Mouse (Mus musculus) CH12.LX (cell line): ENCODE measurements around the gene Msi2. TPM values are rescaled to one million over a fixed set of nuclear protein-coding genes. Genes with fewer than 3 reads are reported as not detected.

Experiments
- DNase-seq: peaks from one replicate; pipeline ENCODE4 v3.0.0-alpha.2; 2013; ENCODE audit errors: extremely low read depth
- H3K27ac ChIP-seq: 2 replicates; pipeline ENCODE4 v1.5.1; 2012; ENCODE audit warnings: low read depth, mild to moderate bottlenecking, control low read depth, moderate library complexity; ENCODE audit not compliant: insufficient read depth
- H3K27me3 ChIP-seq: replicated peaks from 2 replicates; pipeline ENCODE3; 2012; ENCODE audit warnings: inconsistent platforms
- H3K36me3 ChIP-seq, 2 experiments: replicated peaks in 1 of 2; 2 replicates each; pipeline versions ENCODE3 to v1.6.1; 2012; ENCODE audit warnings: inconsistent platforms in 1 of 2, low read length in 1 of 2, mild to moderate bottlenecking in 1 of 2, mixed read lengths in 1 of 2, moderate library complexity in 1 of 2; ENCODE audit not compliant: control insufficient read depth in 1 of 2, insufficient read depth in 1 of 2
- H3K4me1 ChIP-seq, 2 experiments: 2 replicates each; pipeline ENCODE4 v1.6.1; 2012; ENCODE audit warnings: inconsistent platforms in 1 of 2, moderate library complexity in 1 of 2; ENCODE audit not compliant: insufficient read depth in 2 of 2, control insufficient read depth in 1 of 2
- H3K4me2 ChIP-seq: 2 replicates; pipeline ENCODE4 v1.6.1; 2012; ENCODE audit warnings: low read depth, mild to moderate bottlenecking, control low read depth; ENCODE audit not compliant: poor library complexity, insufficient read depth, severe bottlenecking
- H3K4me3 ChIP-seq, 3 experiments: fragments of 150-350 bp in 1 of 3; sonication (generic) in 1 of 3; replicated peaks in 1 of 3; 2 replicates each; pipeline versions ENCODE3 to v1.5.1; 2011 to 2012; ENCODE audit warnings: low read depth in 2 of 3, low read length in 2 of 3, mild to moderate bottlenecking in 2 of 3, moderate library complexity in 2 of 3, control low read depth in 1 of 3, improper control_type of control experiment in 1 of 3, inconsistent platforms in 1 of 3, mixed read lengths in 1 of 3; ENCODE audit not compliant: poor library complexity in 1 of 3
- H3K79me2 ChIP-seq: replicated peaks from 2 replicates; pipeline ENCODE4 v1.6.1; 2012; ENCODE audit warnings: mild to moderate bottlenecking, moderate library complexity; ENCODE audit not compliant: control insufficient read depth, poor library complexity, insufficient read depth, severe bottlenecking; ENCODE audit errors: extremely low read depth
- H3K9ac ChIP-seq: 2 replicates; pipeline ENCODE4 v1.6.1; 2012; ENCODE audit warnings: low read depth, mild to moderate bottlenecking, control low read depth, moderate library complexity; ENCODE audit not compliant: insufficient read depth
- H3K9me3 ChIP-seq: replicated peaks from 2 replicates; pipeline ENCODE3; 2012; ENCODE audit warnings: low read length, inconsistent platforms, mixed read lengths
- BHLHE40 ChIP-seq: IDR thresholded peaks from 2 replicates; pipeline ENCODE4 v1.6.1; 2011; ENCODE audit warnings: mild to moderate bottlenecking, low read depth, low read length, improper control_type of control experiment
- CHD1 ChIP-seq: IDR thresholded peaks from 2 replicates; pipeline ENCODE4 v1.6.1; 2012; ENCODE audit warnings: low read depth, low read length, improper control_type of control experiment, inconsistent platforms
- CHD2 ChIP-seq: IDR thresholded peaks from 2 replicates; pipeline ENCODE4 v1.6.1; 2011; ENCODE audit warnings: low read length, improper control_type of control experiment
- CTCF ChIP-seq, 2 experiments: IDR thresholded peaks in 1 of 2; conservative IDR thresholded peaks in 1 of 2; 2 replicates each; pipeline ENCODE4 v1.5.1; 2011 to 2012; ENCODE audit warnings: low read depth in 2 of 2, low read length in 2 of 2, improper control_type of control experiment in 1 of 2, inconsistent platforms in 1 of 2, mild to moderate bottlenecking in 1 of 2, moderate library complexity in 1 of 2
- ELF1 ChIP-seq: IDR thresholded peaks from 2 replicates; pipeline ENCODE4 v1.6.1; 2014; ENCODE audit warnings: low read depth, mild to moderate bottlenecking, inconsistent platforms, low read length, improper control_type of control experiment
- ETS1 ChIP-seq: conservative IDR thresholded peaks from 2 replicates; pipeline ENCODE4 v1.6.1; 2012; ENCODE audit warnings: low read depth, mild to moderate bottlenecking, inconsistent platforms, low read length, improper control_type of control experiment, moderate library complexity
- GABPA ChIP-seq: IDR thresholded peaks from 2 replicates; pipeline ENCODE4 v1.6.1; 2012; ENCODE audit warnings: low read depth, low read length, improper control_type of control experiment, inconsistent platforms; ENCODE audit not compliant: insufficient replicate concordance
- IRF4 ChIP-seq: IDR thresholded peaks from 2 replicates; pipeline ENCODE4 v1.6.1; 2014; ENCODE audit warnings: low read depth, mild to moderate bottlenecking, inconsistent platforms, low read length, improper control_type of control experiment
- MAFK ChIP-seq: IDR thresholded peaks from 2 replicates; pipeline ENCODE4 v1.6.1; 2011; ENCODE audit warnings: low read length, improper control_type of control experiment; ENCODE audit not compliant: insufficient replicate concordance
- MAX ChIP-seq: IDR thresholded peaks from 2 replicates; pipeline ENCODE4 v1.6.1; 2011; ENCODE audit warnings: low read length, improper control_type of control experiment
- MAZ ChIP-seq: IDR thresholded peaks from 2 replicates; pipeline ENCODE4 v1.6.1; 2012; ENCODE audit warnings: low read depth, mild to moderate bottlenecking, inconsistent platforms, low read length, improper control_type of control experiment, moderate library complexity
- MEF2A ChIP-seq: IDR thresholded peaks from 2 replicates; pipeline ENCODE4 v1.6.1; 2014; ENCODE audit warnings: low read depth, mild to moderate bottlenecking, inconsistent platforms, low read length, improper control_type of control experiment, borderline replicate concordance
- MXI1 ChIP-seq: IDR thresholded peaks from 2 replicates; pipeline ENCODE4 v1.6.1; 2011; ENCODE audit warnings: mild to moderate bottlenecking, low read depth, low read length, improper control_type of control experiment
- NELFE ChIP-seq: IDR thresholded peaks from 2 replicates; pipeline ENCODE4 v1.6.1; 2011; ENCODE audit warnings: low read depth, low read length, improper control_type of control experiment
- NRF1 ChIP-seq: IDR thresholded peaks from 2 replicates; pipeline ENCODE4 v1.6.1; 2014; ENCODE audit warnings: low read depth, mild to moderate bottlenecking, inconsistent platforms, low read length, improper control_type of control experiment, moderate library complexity
- POLR2A ChIP-seq: IDR thresholded peaks from 2 replicates; pipeline ENCODE4 v1.6.1; 2011; ENCODE audit warnings: low read depth, mild to moderate bottlenecking, improper control_type of control experiment, low read length
- RCOR1 ChIP-seq: conservative IDR thresholded peaks from 2 replicates; pipeline ENCODE4 v1.6.1; 2012; ENCODE audit warnings: low read depth, mild to moderate bottlenecking, inconsistent platforms, low read length, improper control_type of control experiment
- SMC3 ChIP-seq: IDR thresholded peaks from 2 replicates; pipeline ENCODE4 v1.6.1; 2011; ENCODE audit warnings: low read depth, low read length, improper control_type of control experiment
- TBP ChIP-seq: conservative IDR thresholded peaks from 2 replicates; pipeline ENCODE4 v1.6.1; 2011; ENCODE audit warnings: low read depth, low read length, improper control_type of control experiment
- TCF12 ChIP-seq: IDR thresholded peaks from 2 replicates; pipeline ENCODE4 v1.6.1; 2014; ENCODE audit warnings: low read depth, mild to moderate bottlenecking, inconsistent platforms, low read length, improper control_type of control experiment
- USF1 ChIP-seq: IDR thresholded peaks from 2 replicates; pipeline ENCODE4 v1.6.1; 2014; ENCODE audit warnings: low read depth, mild to moderate bottlenecking, inconsistent platforms, low read length, improper control_type of control experiment
- USF2 ChIP-seq: conservative IDR thresholded peaks from 2 replicates; pipeline ENCODE4 v1.6.1; 2011; ENCODE audit warnings: low read depth, low read length, improper control_type of control experiment
- ZKSCAN1 ChIP-seq: IDR thresholded peaks from 2 replicates; pipeline ENCODE4 v1.6.1; 2012; ENCODE audit warnings: low read depth, inconsistent platforms, low read length, improper control_type of control experiment, borderline replicate concordance
- dilution Hi-C: fragments of 300-500 bp; cut with MboI; formaldehyde crosslinking; loops from 2 replicates; pipeline ENCODE4 v1.14.3; 2020; ENCODE audit warnings: low sequenced_read_pairs; ENCODE audit not compliant: extremely low pct_unique_long_range_greater_than_20kb, extremely low pct_ligation_motif_present
- in situ Hi-C: fragments of 300-500 bp; cut with MboI; formaldehyde crosslinking; loops from 3 replicates; pipeline ENCODE4 v1.14.3; 2019; ENCODE audit warnings: low sequenced_read_pairs, low pct_ligation_motif_present, low pct_unique_long_range_greater_than_20kb, mixed read lengths
- polyA plus RNA-seq: library from polyadenylated mRNA; unstranded; fragments of >175 nt; gene quantifications from 2 replicates; pipeline ENCODE4 v1.2.1, GENCODE M21; 2012; ENCODE audit warnings: low read depth; ENCODE audit not compliant: insufficient read length
- total RNA-seq, 2 experiments: library from RNA; depleted of rRNA; stranded (reverse); fragments of 300-350 nt in 1 of 2; fragments of >200 nt in 1 of 2; gene quantifications; 2 replicates each; pipeline ENCODE4 v1.2.3; 2012 to 2014

The Msi2 gene
- total and polyA plus RNA-seq, 3 experiments: 40.3 to 73.1 (median 52.6) TPM

GRCm38 (mm10) chr11:88574575-88575360, 143.5 kb downstream of the Msi2 start:
- dilution Hi-C loops (no loop called here), in situ Hi-C loops (no loop called here)
- H3K36me3 ChIP-seq: peaks cover 18 to 59% of the 10 kb centered on the region in 2 experiments
- no peaks in the 10 kb centered on the region for H3K9me3 ChIP-seq
- H3K4me1 ChIP-seq: peaks cover 44 to 66% of the 10 kb centered on the region in 2 experiments
- no peaks in the 10 kb centered on the region; the same call in 1 of the 2 replicates for H3K79me2 ChIP-seq
- H3K4me3 ChIP-seq: no peak overlapping the region
- no peaks in the 10 kb centered on the region for H3K27me3 ChIP-seq
- no peak for DNase-seq
- H3K27ac ChIP-seq: 0 out of 2 replicates have a peak overlapping the region, but pooled peaks have one; percentile 3
- H3K4me2 ChIP-seq: no peak overlapping the region
- H3K9ac ChIP-seq: no peak overlapping the region; the same call in 1 of the 2 replicates
- TF ChIP-seq MEF2A: no peak
- TF ChIP-seq CHD1: no peak
- TF ChIP-seq ZKSCAN1: no peak
- TF ChIP-seq BHLHE40: no peak
- TF ChIP-seq ETS1: no peak
- no peak for TF ChIP-seq USF1

GRCm38 (mm10) chr11:88573013-88573412, 145.3 kb downstream of the Msi2 start:
- Histone ChIP-seq H3K4me2 (no peak overlapping the region), H3K4me3 (no peak overlapping the region), H3K27ac (no peak overlapping the region), H3K9ac (no peak overlapping the region), H3K4me1 (peaks cover 35 to 57% of the 10 kb centered on the region in 2 experiments), H3K27me3 (no peaks in the 10 kb centered on the region), H3K36me3 (peaks cover 17 to 60% of the 10 kb centered on the region in 2 experiments), H3K79me2 (no peaks in the 10 kb centered on the region; the same call in 1 of the 2 replicates), H3K9me3 (no peaks in the 10 kb centered on the region)
- in situ Hi-C loops: no loop called here
- DNase-seq: no peak
- dilution Hi-C loops: no loop called here
- TF ChIP-seq SMC3 (no peak), POLR2A (no peak), MAX (no peak), TBP (no peak), MAZ (no peak), CHD2 (no peak), NELFE (no peak), USF2 (no peak), ELF1 (no peak), ETS1 (no peak), GABPA (no peak), USF1 (no peak), MEF2A (no peak), IRF4 (no peak), MXI1 (no peak), RCOR1 (no peak), MAFK (no peak), CTCF (conservative IDR thresholded peaks at IDR 0.05 in 1 of 2, IDR thresholded peaks at IDR 0.05 in 1 of 2; ENCODE audit: low read depth in 2 of 2, low read length in 2 of 2) (no peak), NRF1 (no peak), TCF12 (no peak)
- TF ChIP-seq, all 38 proteins: peak for 0
